Mouse (Mus musculus) embryonic stem cell, embryonic (primary cell): ENCODE results near the gene Traf5.

Experiments used
- CTCF ChIA-PET, 4 experiments: fragments of 300-600 bp in 2 of 4; fragments of 350-600 bp in 2 of 4; sonication (Branson Sonifier 250); formaldehyde crosslinking; loops; one replicate each; lab custom pipeline; 2022; ENCODE audit warnings: inconsistent platforms in 2 of 4; lab: Charles Lee
- POLR2A ChIA-PET, 4 experiments: fragments of 300-600 bp in 2 of 4; fragments of 350-600 bp in 2 of 4; sonication (Branson Sonifier 250); formaldehyde crosslinking; loops; one replicate each; lab custom pipeline; 2022; ENCODE audit warnings: antibody characterized with exemption in 4 of 4, inconsistent platforms in 1 of 4; lab: Charles Lee

Traf5 gene

DNA sequence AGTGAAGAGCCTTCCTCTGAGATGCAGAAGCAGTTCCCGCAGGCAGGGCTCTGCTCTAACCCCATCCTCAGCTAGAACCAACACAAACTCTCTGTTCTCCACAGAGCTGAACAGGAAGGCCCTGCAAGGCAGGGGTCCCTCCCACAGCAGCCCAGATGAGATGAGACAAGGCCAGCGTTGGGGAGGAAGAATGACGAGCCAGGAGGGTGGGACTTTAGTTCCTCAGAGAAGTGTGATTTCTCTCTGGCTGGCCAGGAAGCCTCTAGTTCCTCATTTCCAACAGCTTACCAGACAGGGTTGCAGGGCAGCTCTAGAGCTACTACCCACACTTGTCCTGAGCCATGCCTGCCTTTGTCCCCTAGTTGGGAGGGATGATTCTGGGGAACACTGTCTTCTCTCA is 14.0 kb downstream of the Traf5 start:
- CTCF ChIA-PET = interaction anchor here in 1 of 4 experiments (1.0 kb wide), 1 partner anchor 113 kb away, joined by 3 read pairs; no protein-coding TSS in a partner anchor
- POLR2A ChIA-PET = no interaction called here

GRCm38 (mm10) chr1:192076796-192077535 is 15.4 kb downstream of the Traf5 start:
- ChIA-PET CTCF (no interaction called here), POLR2A (interaction anchor here in 1 of 4 experiments (1.2 kb wide), 1 partner anchor 121 kb away, joined by 3 read pairs; no protein-coding TSS in a partner anchor)

DNA sequence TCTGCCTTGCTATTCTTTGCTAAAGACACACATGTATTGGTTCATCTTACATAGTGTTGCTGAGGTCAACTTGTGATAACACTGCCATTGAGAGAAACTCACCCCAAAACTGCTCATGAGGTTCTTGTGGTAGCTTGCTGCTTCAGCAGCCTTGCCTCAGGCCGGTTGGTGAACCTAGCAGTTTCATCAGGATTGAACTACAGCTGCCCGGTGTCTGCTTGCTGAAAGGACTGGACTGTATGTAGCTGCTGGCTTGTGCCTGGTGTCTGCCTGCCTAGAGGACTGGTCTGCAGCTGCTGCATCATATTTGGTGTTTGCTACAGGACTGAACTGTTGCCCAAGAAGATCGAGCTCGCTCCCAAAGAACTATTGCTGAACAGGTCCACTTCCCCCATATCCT is 16.3 kb downstream of the Traf5 start:
- ChIA-PET POLR2A (interaction anchor here in 1 of 4 experiments (1.2 kb wide), 1 partner anchor 120 kb away, joined by 3 read pairs; no protein-coding TSS in a partner anchor), CTCF (no interaction called here)

GRCm38 (mm10) chr1:192074824-192075223 is 17.5 kb downstream of the Traf5 start:
- CTCF ChIA-PET = interaction anchor here in 1 of 4 experiments (1.2 kb wide), 1 partner anchor 18 kb away, joined by 5 read pairs; the partner anchor contains the start of gene Traf5
- POLR2A ChIA-PET = no interaction called here

DNA sequence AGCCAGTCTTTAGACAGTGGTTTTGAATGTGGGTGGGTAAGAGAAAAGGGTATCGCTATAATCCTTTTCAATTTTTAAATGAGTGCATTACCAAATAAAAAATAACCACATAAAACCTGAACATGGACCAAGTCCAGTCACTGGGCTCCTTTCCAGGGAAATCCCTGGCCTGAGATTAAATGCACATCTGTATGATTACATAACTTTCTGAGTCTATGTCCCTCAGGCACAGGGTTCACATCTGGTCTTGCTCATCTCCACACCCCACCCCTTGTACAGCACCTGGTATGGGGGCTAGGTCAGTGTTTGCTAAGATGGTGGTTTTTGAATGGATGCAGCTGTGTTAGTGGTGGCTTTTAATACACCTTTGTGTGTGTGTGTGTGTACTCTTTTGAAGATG is 19.9 kb downstream of the Traf5 start:
- ChIA-PET CTCF (no interaction called here), POLR2A (interaction anchor here in 1 of 4 experiments (1.4 to 1.6 kb wide), 2 partner anchors 16 to 20 kb away, joined by 4 to 5 read pairs; partner anchors contain the start of gene Traf5)

DNA sequence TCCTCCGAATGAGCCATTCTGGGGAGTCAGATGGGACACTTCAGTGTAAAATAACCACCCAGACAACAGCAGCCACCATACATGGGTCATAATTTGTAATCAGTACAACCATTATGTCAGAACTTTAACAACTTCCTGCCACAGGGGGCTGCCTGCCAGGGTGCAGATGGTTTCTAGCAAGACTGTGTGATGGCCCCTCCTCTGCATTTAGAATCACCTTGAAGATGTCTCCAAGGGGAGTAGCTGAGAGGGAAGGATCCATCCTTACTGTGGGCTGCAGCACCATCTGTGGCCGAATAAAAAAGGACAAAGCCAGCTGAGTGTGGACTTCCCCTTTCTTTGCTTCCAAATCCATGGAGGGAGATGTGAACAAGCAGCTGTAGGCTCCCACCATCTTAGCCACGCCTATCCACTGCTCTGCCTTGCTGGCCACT is 21.7 kb downstream of the Traf5 start:
- POLR2A ChIA-PET = interaction anchor here in 1 of 4 experiments (1.6 kb wide), 1 partner anchor 18 kb away, joined by 5 read pairs; no protein-coding TSS in a partner anchor
- CTCF ChIA-PET = interaction anchor here in 1 of 4 experiments (1.1 kb wide), 1 partner anchor 107 kb away, joined by 3 read pairs; no protein-coding TSS in a partner anchor

- POLR2A ChIA-PET = no interaction called here
- CTCF ChIA-PET = interaction anchor here in 1 of 4 experiments (1.1 kb wide), 1 partner anchor 106 kb away, joined by 3 read pairs; no protein-coding TSS in a partner anchor
Measured at GRCm38 (mm10) chr1:192069971-192070591, 22.3 kb downstream of the Traf5 start.

DNA sequence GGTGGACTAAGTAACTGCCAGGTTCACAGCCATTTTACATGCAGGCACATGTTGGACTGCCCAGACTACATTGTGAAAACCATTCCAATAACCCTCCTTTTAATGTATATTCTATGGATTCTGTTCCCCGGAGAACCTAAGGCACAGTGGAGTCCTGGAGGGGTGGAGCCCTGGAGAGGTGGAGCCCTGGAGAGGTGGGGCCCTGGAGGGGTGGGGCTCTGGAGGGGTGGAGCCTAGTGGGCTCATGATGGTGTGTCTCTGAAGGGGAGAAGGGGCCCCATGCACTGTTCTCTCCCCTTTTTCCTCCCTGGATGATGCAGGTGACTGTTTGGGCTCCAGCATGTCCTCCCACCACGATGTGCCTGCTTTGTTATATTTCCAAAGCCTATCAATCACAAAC is 24.2 kb downstream of the Traf5 start:
- ChIA-PET POLR2A (interaction anchor here in 1 of 4 experiments (0.6 kb wide), 1 partner anchor 260 kb away, joined by 4 read pairs; no protein-coding TSS in a partner anchor), CTCF (interaction anchor here in 1 of 4 experiments (0.5 kb wide), 1 partner anchor 676 kb away, joined by 3 read pairs; no protein-coding TSS in a partner anchor)

DNA sequence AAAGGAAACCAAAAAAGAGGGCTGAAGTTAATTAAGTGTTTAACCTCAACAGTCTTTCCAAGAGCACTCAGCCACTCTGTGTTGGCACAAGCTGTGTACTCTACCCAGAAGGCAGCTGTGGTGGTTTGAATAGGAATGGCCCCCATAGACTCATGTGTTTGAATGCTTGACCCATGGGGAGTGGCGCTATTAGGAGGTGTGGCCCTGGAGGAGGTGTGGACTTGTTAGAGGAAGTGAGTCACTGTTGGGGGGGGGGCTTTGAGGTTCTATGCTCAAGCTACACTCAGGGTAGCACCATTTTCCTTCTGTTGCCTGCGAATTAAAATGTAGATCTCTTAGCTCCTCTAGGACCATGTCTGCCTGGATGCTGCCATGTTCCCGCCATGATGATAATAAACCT is 25.4 kb downstream of the Traf5 start:
- ChIA-PET POLR2A (interaction anchor here in 2 of 4 experiments (0.9 to 1.2 kb wide), 2 partner anchors 9 kb away, joined by 4 read pairs; no protein-coding TSS in a partner anchor), CTCF (interaction anchor here in 2 of 4 experiments (0.6 to 1.5 kb wide), 3 partner anchors 8 to 232 kb away, joined by 3 read pairs; partner anchors contain the start of gene Traf5 (in 1 of the 2))

- CTCF ChIA-PET = interaction anchor here in 1 of 4 experiments (1.1 kb wide), 1 partner anchor 29 kb away, joined by 3 read pairs; the partner anchor contains the start of gene Traf5
Measured at GRCm38 (mm10) chr1:192063209-192063946, 29.0 kb downstream of the Traf5 start.

GRCm38 (mm10) chr1:192062682-192063081 is 29.7 kb downstream of the Traf5 start:
- POLR2A ChIA-PET = no interaction called here
- CTCF ChIA-PET = interaction anchor here in 1 of 4 experiments (0.7 kb wide), 1 partner anchor 200 kb away, joined by 5 read pairs; no protein-coding TSS in a partner anchor

More at GRCm38 (mm10) chr1:192063209-192063946, 29.0 kb downstream of the Traf5 start:
- POLR2A ChIA-PET = no interaction called here

DNA sequence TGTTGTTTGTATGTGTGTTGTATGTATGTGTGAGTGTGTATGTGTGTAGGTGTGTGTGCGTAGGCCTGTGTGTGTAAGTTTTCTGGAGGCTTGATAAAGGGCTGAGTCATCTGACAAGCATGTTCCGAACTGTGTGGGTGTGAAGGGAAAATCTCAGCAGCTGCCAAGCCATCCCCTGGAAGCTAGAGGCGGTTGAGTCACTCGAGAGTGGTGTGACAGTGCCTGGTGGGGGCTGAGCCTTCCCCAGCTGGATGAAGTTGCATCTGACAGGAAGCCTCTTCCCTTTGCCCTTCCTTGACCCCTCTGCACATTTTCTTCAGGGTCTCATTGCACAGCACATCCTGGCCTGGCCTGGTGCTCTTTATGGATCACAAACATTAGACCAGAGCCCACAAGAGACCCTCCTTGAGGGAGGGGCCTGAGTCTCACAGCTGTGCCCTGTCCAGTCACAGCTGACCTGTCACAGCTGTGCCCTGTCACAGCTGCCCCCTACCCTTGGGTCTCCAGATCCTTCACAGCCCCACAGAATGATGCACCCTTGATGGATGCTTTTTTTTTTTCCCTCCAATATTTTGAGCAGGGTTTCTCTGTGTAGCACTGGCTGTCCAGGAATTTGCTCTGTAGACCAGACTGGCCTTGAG is 30.6 kb downstream of the Traf5 start:
- ChIA-PET CTCF (interaction anchor here in 1 of 4 experiments (0.7 kb wide), 1 partner anchor 201 kb away, joined by 5 read pairs; no protein-coding TSS in a partner anchor), POLR2A (no interaction called here)

- ChIA-PET POLR2A (interaction anchor here in 2 of 4 experiments (0.5 to 1.3 kb wide), 6 partner anchors 8 to 692 kb away, joined by 3 to 4 read pairs (median 3); partner anchors contain the start of gene Traf5 (in 1 of the 2)), CTCF (interaction anchor here in 3 of 4 experiments (0.6 to 1.6 kb wide), 4 partner anchors 8 to 333 kb away, joined by 3 to 8 read pairs (median 4); partner anchors contain the start of gene Traf5 (in 1 of the 3))
Measured at GRCm38 (mm10) chr1:192058911-192059310, 33.4 kb downstream of the Traf5 start.

GRCm38 (mm10) chr1:192053726-192054125 is 38.6 kb downstream of the Traf5 start:
- ChIA-PET POLR2A (no interaction called here), CTCF (interaction anchor here in 1 of 4 experiments (1.5 kb wide), 1 partner anchor 12 kb away, joined by 3 read pairs; no protein-coding TSS in a partner anchor)

DNA sequence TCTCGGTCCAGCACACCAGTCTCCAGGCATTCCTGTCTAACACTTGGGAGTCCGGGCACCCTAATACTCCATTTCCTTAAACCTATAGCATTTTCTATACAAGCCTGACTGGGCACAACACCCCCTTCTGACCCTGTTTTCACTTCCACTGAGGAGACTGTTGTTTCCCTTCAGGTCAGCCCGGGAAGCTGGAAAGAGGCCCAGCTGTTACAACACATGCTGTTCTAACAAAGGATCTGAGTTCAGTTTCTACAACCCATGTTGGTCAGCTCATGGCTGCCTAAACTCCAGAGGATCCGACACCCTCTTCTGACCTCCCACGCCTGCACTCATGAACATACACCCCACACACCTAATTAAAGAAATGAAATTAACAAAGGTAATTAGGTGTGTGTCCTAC is 39.4 kb downstream of the Traf5 start:
- CTCF ChIA-PET = no interaction called here
- POLR2A ChIA-PET = interaction anchor here in 2 of 4 experiments (0.6 to 1.0 kb wide), 2 partner anchors 21 to 55 kb away, joined by 3 read pairs; no protein-coding TSS in a partner anchor

- ChIA-PET POLR2A (interaction anchor here in 2 of 4 experiments (0.6 to 1.0 kb wide), 2 partner anchors 22 to 55 kb away, joined by 3 read pairs; no protein-coding TSS in a partner anchor), CTCF (interaction anchor here in 1 of 4 experiments (0.8 kb wide), 1 partner anchor 53 kb away, joined by 3 read pairs; no protein-coding TSS in a partner anchor)
Measured at GRCm38 (mm10) chr1:192052461-192052860, 39.9 kb downstream of the Traf5 start.

GRCm38 (mm10) chr1:191999022-191999421 is 93.3 kb downstream of the Traf5 start:
- CTCF ChIA-PET = interaction anchor here in 1 of 4 experiments (0.6 to 1.0 kb wide), 2 partner anchors 34 to 74 kb away, joined by 3 to 4 read pairs; no protein-coding TSS in a partner anchor
- POLR2A ChIA-PET = interaction anchor here in 1 of 4 experiments (1.1 kb wide), 1 partner anchor 747 kb away, joined by 3 read pairs; no protein-coding TSS in a partner anchor
